7 mouse cellular contexts compared by ENCODE assay signal in the genomic region with DNA sequence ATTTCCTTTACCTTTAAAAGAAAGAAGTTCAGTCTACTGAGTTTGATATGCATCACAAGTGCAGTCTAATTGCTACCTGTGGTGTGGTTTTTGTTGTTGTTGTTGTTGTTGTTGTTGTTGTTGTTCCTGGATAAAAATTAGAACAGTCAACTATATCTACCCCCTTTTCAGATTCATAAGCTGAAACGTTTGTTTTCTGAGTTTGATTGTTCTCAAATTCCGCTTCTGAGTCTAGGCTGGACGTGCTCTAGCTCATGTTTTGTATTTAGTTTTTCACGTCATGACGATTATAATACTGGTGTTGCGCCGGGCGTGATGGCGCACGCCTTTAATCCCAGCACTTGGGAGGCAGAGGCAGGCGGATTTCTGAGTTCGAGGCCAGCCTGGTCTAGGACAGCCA. TPM values are rescaled to one million over a fixed set of nuclear protein-coding genes. Genes with fewer than 3 reads are reported as not detected.
DNase-seq lines count a peak whose midpoint lies in the region; ATAC-seq and TF ChIP-seq lines count a peak whose summit lies in the region.

No protein-coding gene starts in this region.

- H3K27me3 ChIP-seq in hindbrain, embryonic 15.5 days, result no peaks in the 10 kb centered on the region
- H3K27me3 ChIP-seq in neural tube, embryonic 12.5 days (replicated peaks), result no peaks in the 10 kb centered on the region

- DNase-seq in left cerebral cortex, adult 2 months (ENCODE audit: extremely low spot score in 1 of 2, low spot score in 2 of 2), result no peak
- no peak for DNase-seq in left cerebral cortex, postnatal 14 days (ENCODE audit: low spot score in 2 of 2)
- DNase-seq in c-Kit-positive CD71-positive TER-119-positive erythroid progenitor cells, embryonic 14.5 days (ENCODE audit: low spot score), result peak; percentile 14
- no peak for DNase-seq in left cerebral cortex, postnatal 10 days (ENCODE audit: extremely low spot score in 1 of 2, low spot score in 2 of 2)
- no peak for DNase-seq in testis, postnatal 10 days (ENCODE audit: low spot score)

- WGBS in hindbrain, embryonic 15.5 days, result 75% methylated on average over 12 of the region's 12 CpGs
- 79% methylated on average over 12 of the region's 12 CpGs for WGBS in neural tube, embryonic 12.5 days

- H3K27ac ChIP-seq in left cerebral cortex, adult 2 months, result peak overlapping the region; percentile 98; the same call in 1 of the 2 replicates
- H3K27ac ChIP-seq in hindbrain, embryonic 15.5 days (replicated peaks), result no peak overlapping the region; the same call in 1 of the 2 replicates
- H3K27ac ChIP-seq in neural tube, embryonic 12.5 days, result no peak overlapping the region

- H3K4me1 ChIP-seq in hindbrain, embryonic 15.5 days (replicated peaks), result peaks cover 9% of the 10 kb centered on the region
- no peaks in the 10 kb centered on the region for H3K4me1 ChIP-seq in neural tube, embryonic 12.5 days

- peak overlapping the region; percentile 90 for H3K4me3 ChIP-seq in left cerebral cortex, adult 2 months
- peak overlapping the region; percentile 93 for H3K4me3 ChIP-seq in hindbrain, embryonic 15.5 days
- H3K4me3 ChIP-seq in neural tube, embryonic 12.5 days, result peak overlapping the region; percentile 80

- H3K9ac ChIP-seq in hindbrain, embryonic 15.5 days, result peak overlapping the region; percentile 87
- peak overlapping the region; percentile 83; the same call in 1 of the 2 replicates for H3K9ac ChIP-seq in neural tube, embryonic 12.5 days

- peak overlapping the region; percentile 71 for H3K4me2 ChIP-seq in hindbrain, embryonic 15.5 days
- H3K4me2 ChIP-seq in neural tube, embryonic 12.5 days (replicated peaks), result peak overlapping the region; percentile 65

- H3K9me3 ChIP-seq in hindbrain, embryonic 15.5 days, result no peaks in the 10 kb centered on the region
- H3K9me3 ChIP-seq in neural tube, embryonic 12.5 days, result no peaks in the 10 kb centered on the region

- no peak for TF ChIP-seq CTCF in left cerebral cortex, adult 2 months (IDR thresholded peaks at IDR 0.05)

- no peak for ATAC-seq in hindbrain, embryonic 15.5 days (ENCODE audit: low FRiP score, low read depth)
- no peak for ATAC-seq in neural tube, embryonic 12.5 days (ENCODE audit: low FRiP score, low read depth)

- no peaks in the 10 kb centered on the region for H3K36me3 ChIP-seq in hindbrain, embryonic 15.5 days
- no peaks in the 10 kb centered on the region for H3K36me3 ChIP-seq in neural tube, embryonic 12.5 days

- intact Hi-C loops in left cerebral cortex, adult 2 months (cut with DNase I), result loop anchor here (5.0 kb wide), 1 partner anchor 304 kb away; no protein-coding TSS in a partner anchor
- intact Hi-C loops in left cerebral cortex, postnatal 14 days (cut with DNase I), result no loop called here
- intact Hi-C loops in left cerebral cortex, postnatal 10 days (cut with DNase I), result no loop called here

RNA-seq across cellular contexts. Expression of a gene that starts 0.9 kb away (rescaled TPM):
- total RNA-seq in left cerebral cortex, adult 2 months (2021), result 10 to 100 TPM; 29.9 to 30.5 TPM
- total RNA-seq in left cerebral cortex, postnatal 14 days (2021), result 10 to 100 TPM; 23.6 to 26.5 TPM
- polyA plus RNA-seq in hindbrain, embryonic 15.5 days (2015; fragmentation: Nextera tagmentation; extraction: Ambion mirVana), result 16.0 and 16.6 TPM in 2 replicates
- 21.1 and 22.3 TPM in 2 replicates for polyA plus RNA-seq in neural tube, embryonic 12.5 days (2016; fragmentation: Nextera tagmentation; extraction: Ambion mirVana)
- total RNA-seq in left cerebral cortex, postnatal 10 days (2021), result 10 to 100 TPM; 27.7 to 27.8 TPM
